Mouse (Mus musculus): ENCODE results near the gene Zfp658.
A peak's percentile ranks its signal among the peaks of the same experiment; 100 is the strongest.

DNA sequence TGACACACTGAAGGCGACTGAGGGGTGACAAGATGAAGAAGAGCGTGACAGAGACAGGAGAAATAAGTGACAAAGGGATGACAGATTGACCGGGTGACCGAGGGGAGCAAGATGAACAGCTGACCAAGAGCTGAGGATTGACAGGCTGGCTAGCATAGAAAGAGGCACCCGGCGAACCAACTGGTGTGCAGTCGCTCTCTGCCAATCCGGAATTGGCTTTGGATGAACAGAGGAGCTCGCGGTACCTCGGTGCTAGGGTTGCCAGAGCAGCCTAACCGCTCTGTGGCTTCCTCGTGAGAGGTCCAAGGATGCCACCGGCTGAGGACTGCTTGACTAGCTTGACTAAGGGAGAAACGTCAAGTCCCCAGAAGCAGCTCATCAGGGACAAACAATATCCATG is 43.7 kb upstream of the Zfp658 start:
- TF ChIP-seq CTCF (IDR thresholded peaks at IDR 0.05; ENCODE audit: borderline replicate concordance, insufficient read depth, low read depth, low read length) (no peak), POLR2A (IDR thresholded peaks at IDR 0.05; ENCODE audit: borderline replicate concordance, insufficient read depth, low read length) (peak; percentile 25; the same call in 1 of the 2 replicates)

All from cerebellum, adult 2 months (tissue).